Mouse (Mus musculus) midbrain, embryonic 15.5 days (tissue): Measurements from ENCODE around the gene Asb10. TPM values are rescaled to one million over a fixed set of nuclear protein-coding genes. Genes with fewer than 3 reads are reported as not detected.

Experiments used
- ATAC-seq: fragments of 200-750 bp; cut with Nextera tagmentation; replicated peaks from 2 replicates; pipeline ENCODE4 v1.8.0; 2017; ENCODE audit warnings: moderate TSS enrichment
- H3K27ac ChIP-seq: fragments of 300-500 bp; sonication (generic); 2 replicates; pipeline ENCODE4 v1.5.1; 2015; ENCODE audit warnings: mild to moderate bottlenecking, inconsistent platforms
- H3K27me3 ChIP-seq: fragments of 300-500 bp; sonication (generic); replicated peaks from 2 replicates; pipeline ENCODE4 v1.6.1; 2015; ENCODE audit warnings: inconsistent platforms
- H3K36me3 ChIP-seq: fragments of 300-500 bp; sonication (generic); replicated peaks from 2 replicates; pipeline ENCODE4 v1.6.1; 2015; ENCODE audit warnings: inconsistent platforms
- H3K4me1 ChIP-seq: fragments of 300-500 bp; sonication (generic); 2 replicates; pipeline ENCODE4 v1.6.1; 2015; ENCODE audit warnings: inconsistent platforms
- H3K4me2 ChIP-seq: fragments of 300-500 bp; sonication (generic); 2 replicates; pipeline ENCODE4 v1.6.1; 2015; ENCODE audit warnings: inconsistent platforms, mild to moderate bottlenecking, moderate library complexity
- H3K4me3 ChIP-seq: fragments of 300-500 bp; sonication (generic); 2 replicates; pipeline ENCODE4 v1.5.1; 2015; ENCODE audit warnings: mild to moderate bottlenecking, inconsistent platforms
- H3K9ac ChIP-seq: fragments of 300-500 bp; sonication (generic); 2 replicates; pipeline ENCODE4 v1.6.1; 2015; ENCODE audit warnings: mild to moderate bottlenecking, inconsistent platforms
- H3K9me3 ChIP-seq: fragments of 300-500 bp; sonication (generic); 2 replicates; pipeline ENCODE4 v1.6.1; 2016; ENCODE audit warnings: inconsistent platforms
- WGBS: fragments of 180-500 bp; shearing (Covaris S2); methylation state at CpG from one replicate; pipeline ENCODE4 v1.1.7; 2015; ENCODE audit warnings: mixed read lengths; 5-methylcytosine and 5-hydroxymethylcytosine counted together
- polyA plus RNA-seq: library from polyadenylated mRNA; unstranded; fragments of >200 nt; fragmentation: Nextera tagmentation; extraction: Ambion mirVana; gene quantifications from 2 replicates; pipeline ENCODE4 v1.2.1, GENCODE M21; 2015

The Asb10 gene
- polyA plus RNA-seq, 1 experiment from 2014 or later = 0.06 TPM

- Histone ChIP-seq H3K4me2 (no peak overlapping the region), H3K4me1 (peaks cover 17% of the 10 kb centered on the region), H3K4me3 (no peak overlapping the region), H3K36me3 (no peaks in the 10 kb centered on the region), H3K27ac (no peak overlapping the region), H3K9me3 (no peaks in the 10 kb centered on the region), H3K9ac (no peak overlapping the region), H3K27me3 (peaks cover 42% of the 10 kb centered on the region)
- peak; percentile 72 for ATAC-seq
- WGBS = 22% methylated on average over 24 of the region's 24 CpGs
Measured at GRCm38 (mm10) chr5:24530042-24530689, 10.6 kb downstream of the Asb10 start.

GRCm38 (mm10) chr5:24527780-24528179 lies 13.0 kb downstream of the Asb10 start:
- ATAC-seq = no peak
- Histone ChIP-seq H3K27me3 (peaks cover 64% of the 10 kb centered on the region), H3K36me3 (no peaks in the 10 kb centered on the region), H3K4me3 (no peak overlapping the region), H3K4me2 (no peak overlapping the region), H3K9ac (no peak overlapping the region), H3K4me1 (peaks cover 17% of the 10 kb centered on the region), H3K9me3 (no peaks in the 10 kb centered on the region), H3K27ac (no peak overlapping the region)
- WGBS = 19% methylated on average over 6 of the region's 6 CpGs

- Histone ChIP-seq H3K27ac (no peak within 1 kb of the TSS), H3K4me1 (peaks cover 17% of the 10 kb centered on the region), H3K36me3 (no peaks in the 10 kb centered on the region), H3K9me3 (no peaks in the 10 kb centered on the region), H3K4me2 (peak within 1 kb of the TSS; percentile 96), H3K9ac (peak within 1 kb of the TSS; percentile 44), H3K4me3 (peak within 1 kb of the TSS; percentile 41), H3K27me3 (peaks cover 73% of the 10 kb centered on the region)
- ATAC-seq = no peak
- 0% methylated on average over 40 of the region's 49 CpGs for WGBS
Measured at GRCm38 (mm10) chr5:24526889-24527230, 13.9 kb downstream of the Asb10 start, which contains the start of gene Gbx1. Gbx1 (minus strand) TSS chr5:24527202.

GRCm38 (mm10) chr5:24526190-24526888 lies 14.4 kb downstream of the Asb10 start:
- H3K4me2 ChIP-seq = peak overlapping the region; percentile 96
- no peak overlapping the region for H3K27ac ChIP-seq
- no peaks in the 10 kb centered on the region for H3K36me3 ChIP-seq
- peaks cover 75% of the 10 kb centered on the region for H3K27me3 ChIP-seq
- no peaks in the 10 kb centered on the region for H3K9me3 ChIP-seq
- H3K9ac ChIP-seq = peak overlapping the region; percentile 44
- ATAC-seq = peak; percentile 32; the same call in 1 of the 2 replicates
- H3K4me3 ChIP-seq = peak overlapping the region; percentile 41
- peaks cover 17% of the 10 kb centered on the region for H3K4me1 ChIP-seq
- 1% methylated on average over 91 of the region's 109 CpGs for WGBS

- Histone ChIP-seq H3K4me1 (peaks cover 17% of the 10 kb centered on the region), H3K27me3 (peaks cover 75% of the 10 kb centered on the region), H3K9me3 (no peaks in the 10 kb centered on the region), H3K27ac (no peak overlapping the region), H3K36me3 (no peaks in the 10 kb centered on the region), H3K4me2 (peak overlapping the region; percentile 96), H3K4me3 (peak overlapping the region; percentile 41), H3K9ac (peak overlapping the region; percentile 44)
- whole genome bisulfite sequencing = 3% methylated on average over 34 of the region's 34 CpGs
- ATAC-seq = no peak
Measured at GRCm38 (mm10) chr5:24525360-24526189, 15.2 kb downstream of the Asb10 start.

- Histone ChIP-seq H3K27me3 (peaks cover 71% of the 10 kb centered on the region), H3K4me1 (peaks cover 17% of the 10 kb centered on the region), H3K9me3 (no peaks in the 10 kb centered on the region), H3K4me2 (no peak overlapping the region), H3K27ac (no peak overlapping the region), H3K4me3 (no peak overlapping the region), H3K36me3 (no peaks in the 10 kb centered on the region), H3K9ac (no peak overlapping the region)
- no peak for ATAC-seq
- 8% methylated on average over 4 of the region's 4 CpGs for WGBS
Measured at GRCm38 (mm10) chr5:24524522-24524921, 16.3 kb downstream of the Asb10 start.

GRCm38 (mm10) chr5:24523806-24524205 lies 17.0 kb downstream of the Asb10 start:
- H3K4me3 ChIP-seq = no peak overlapping the region

GRCm38 (mm10) chr5:24521366-24521765 lies 19.4 kb downstream of the Asb10 start:
- H3K27me3 ChIP-seq = peaks cover 44% of the 10 kb centered on the region
- 66% methylated on average over 8 of the region's 8 CpGs for WGBS
- ATAC-seq = no peak
- H3K27ac ChIP-seq = no peak overlapping the region
- no peak overlapping the region for H3K9ac ChIP-seq
- peaks cover 8% of the 10 kb centered on the region for H3K4me1 ChIP-seq
- H3K36me3 ChIP-seq = no peaks in the 10 kb centered on the region
- no peak overlapping the region for H3K4me3 ChIP-seq
- H3K4me2 ChIP-seq = no peak overlapping the region
- H3K9me3 ChIP-seq = no peaks in the 10 kb centered on the region

More at GRCm38 (mm10) chr5:24523806-24524205, 17.0 kb downstream of the Asb10 start:
- peaks cover 64% of the 10 kb centered on the region for H3K27me3 ChIP-seq
- H3K9ac ChIP-seq = no peak overlapping the region
- no peak overlapping the region for H3K4me2 ChIP-seq
- H3K4me1 ChIP-seq = peaks cover 17% of the 10 kb centered on the region
- H3K27ac ChIP-seq = no peak overlapping the region
- no peaks in the 10 kb centered on the region for H3K36me3 ChIP-seq
- no peak for ATAC-seq
- 38% methylated on average over 8 of the region's 8 CpGs for WGBS
- H3K9me3 ChIP-seq = no peaks in the 10 kb centered on the region

GRCm38 (mm10) chr5:24512271-24512670 lies 28.5 kb downstream of the Asb10 start:
- Histone ChIP-seq H3K9ac (no peak overlapping the region), H3K4me2 (no peak overlapping the region), H3K4me3 (no peak overlapping the region), H3K27ac (no peak overlapping the region), H3K27me3 (no peaks in the 10 kb centered on the region), H3K9me3 (no peaks in the 10 kb centered on the region), H3K36me3 (no peaks in the 10 kb centered on the region), H3K4me1 (no peaks in the 10 kb centered on the region)
- ATAC-seq = no peak
- WGBS = 60% methylated on average over 8 of the region's 8 CpGs

GRCm38 (mm10) chr5:24510635-24511034 lies 30.1 kb downstream of the Asb10 start:
- H3K9me3 ChIP-seq = no peaks in the 10 kb centered on the region
- no peak for ATAC-seq
- H3K36me3 ChIP-seq = no peaks in the 10 kb centered on the region
- H3K4me1 ChIP-seq = no peaks in the 10 kb centered on the region
- no peak overlapping the region for H3K27ac ChIP-seq
- H3K4me2 ChIP-seq = no peak overlapping the region
- no peak overlapping the region for H3K4me3 ChIP-seq
- H3K27me3 ChIP-seq = no peaks in the 10 kb centered on the region
- 52% methylated on average over 11 of the region's 11 CpGs for WGBS
- H3K9ac ChIP-seq = no peak overlapping the region

- 94% methylated on average over 7 of the region's 7 CpGs for WGBS
- ATAC-seq = no peak
- H3K4me2 ChIP-seq = no peak overlapping the region
Measured at GRCm38 (mm10) chr5:24508406-24508805, 32.4 kb downstream of the Asb10 start.

GRCm38 (mm10) chr5:24505513-24505912 lies 35.3 kb downstream of the Asb10 start:
- Histone ChIP-seq H3K9me3 (no peaks in the 10 kb centered on the region), H3K27me3 (peaks cover 9% of the 10 kb centered on the region), H3K27ac (no peak overlapping the region), H3K36me3 (peaks cover 12% of the 10 kb centered on the region), H3K4me1 (peaks cover 7% of the 10 kb centered on the region; the same call in 1 of the 2 replicates), H3K9ac (no peak overlapping the region), H3K4me2 (no peak overlapping the region), H3K4me3 (no peak overlapping the region)
- 59% methylated on average over 2 of the region's 2 CpGs for WGBS
- ATAC-seq = no peak

More at GRCm38 (mm10) chr5:24508406-24508805, 32.4 kb downstream of the Asb10 start:
- Histone ChIP-seq H3K9ac (no peak overlapping the region), H3K9me3 (no peaks in the 10 kb centered on the region), H3K4me1 (peaks cover 7% of the 10 kb centered on the region; the same call in 1 of the 2 replicates), H3K36me3 (no peaks in the 10 kb centered on the region), H3K27ac (no peak overlapping the region), H3K4me3 (no peak overlapping the region), H3K27me3 (peaks cover 9% of the 10 kb centered on the region)
